In genomic region chr6:127614083-127614984, GRCm38 (mm10) we compare ENCODE assay signal across 8 mouse cellular contexts. TPM values are rescaled to one million over a fixed set of nuclear protein-coding genes. Genes with fewer than 3 reads are reported as not detected.
DNase-seq lines count a peak whose midpoint lies in the region; ATAC-seq and TF ChIP-seq lines count a peak whose summit lies in the region.

No protein-coding gene starts in this region.

- no peaks in the 10 kb centered on the region for H3K4me1 ChIP-seq in heart, postnatal 0 days (ENCODE audit: control insufficient read depth, insufficient read depth)
- H3K4me1 ChIP-seq in stomach, embryonic 16.5 days (ENCODE audit: control insufficient read depth, insufficient read depth, low read length): no peaks in the 10 kb centered on the region

- no peaks in the 10 kb centered on the region for H3K9me3 ChIP-seq in heart, postnatal 0 days (replicated peaks; ENCODE audit: control insufficient read depth, low read length)
- no peaks in the 10 kb centered on the region for H3K9me3 ChIP-seq in stomach, embryonic 16.5 days (replicated peaks; ENCODE audit: control insufficient read depth, low read length)

- no peaks in the 10 kb centered on the region for H3K27me3 ChIP-seq in heart, postnatal 0 days (ENCODE audit: control insufficient read depth, insufficient read depth, low read length)
- H3K27me3 ChIP-seq in stomach, embryonic 16.5 days (ENCODE audit: control insufficient read depth, insufficient read depth, low read length): no peaks in the 10 kb centered on the region

- H3K4me2 ChIP-seq in heart, postnatal 0 days (ENCODE audit: low read depth, low read length): no peak overlapping the region
- no peak overlapping the region for H3K4me2 ChIP-seq in stomach, embryonic 16.5 days (ENCODE audit: low read depth, low read length)

- ATAC-seq in heart, postnatal 0 days (ENCODE audit: insufficient read depth, low read depth): 0 out of 2 replicates have a peak, but pooled peaks have one; percentile 28
- ATAC-seq in stomach, embryonic 16.5 days (ENCODE audit: insufficient read depth, low FRiP score): peak; percentile 35; the same call in 1 of the 2 replicates

- TF ChIP-seq CTCF in heart, postnatal 0 days (IDR thresholded peaks at IDR 0.05; ENCODE audit: low read depth): no peak

- peak; percentile 60 for DNase-seq in testis, postnatal 14 days (ENCODE audit: low spot score)
- DNase-seq in testis, postnatal 10 days (ENCODE audit: low spot score): no peak
- DNase-seq in heart, postnatal 0 days (ENCODE audit: low spot score): no peak
- peak; percentile 69 for DNase-seq in lung, postnatal 14 days
- DNase-seq in urinary bladder, postnatal 4 days (ENCODE audit: low spot score in 2 of 2): no peak
- no peak for DNase-seq in thymus, postnatal 36 days
- no peak for DNase-seq in left cerebral cortex, postnatal 4 days

- 44% methylated on average over 13 of the region's 13 CpGs for WGBS in heart, postnatal 0 days
- WGBS in stomach, embryonic 16.5 days: 41% methylated on average over 13 of the region's 13 CpGs

- no peak overlapping the region for H3K4me3 ChIP-seq in heart, postnatal 0 days (ENCODE audit: low read depth, low read length)
- no peak overlapping the region for H3K4me3 ChIP-seq in stomach, embryonic 16.5 days (replicated peaks; ENCODE audit: low read length)

- H3K36me3 ChIP-seq in heart, postnatal 0 days (replicated peaks; ENCODE audit: control insufficient read depth, insufficient read depth, low read length): no peaks in the 10 kb centered on the region
- no peaks in the 10 kb centered on the region for H3K36me3 ChIP-seq in stomach, embryonic 16.5 days (ENCODE audit: control insufficient read depth, insufficient read depth, low read length)

- no peak for TF ChIP-seq EP300 in heart, postnatal 0 days (IDR thresholded peaks at IDR 0.05; ENCODE audit: low read depth)

- intact Hi-C loops in left cerebral cortex, postnatal 4 days (cut with DNase I): no loop called here

- H3K27ac ChIP-seq in heart, postnatal 0 days (ENCODE audit: low read depth): no peak overlapping the region
- H3K27ac ChIP-seq in stomach, embryonic 16.5 days (ENCODE audit: low read length): no peak overlapping the region

- H3K9ac ChIP-seq in heart, postnatal 0 days (replicated peaks; ENCODE audit: low read depth, low read length): no peak overlapping the region
- H3K9ac ChIP-seq in stomach, embryonic 16.5 days (ENCODE audit: low read length): no peak overlapping the region

RNA-seq across cellular contexts. Expression of gene Cracr2a, which starts 53.2 kb away (rescaled TPM):
- 0.85 and 1.7 TPM in 2 replicates for total RNA-seq in heart, postnatal 0 days (2014; rRNA removed; ENCODE audit: low replicate concordance)
- 0.86 and 1.0 TPM in 2 replicates for polyA plus RNA-seq in heart, postnatal 0 days (2015; fragmentation: Nextera tagmentation; extraction: Ambion mirVana)
- polyA plus RNA-seq in stomach, embryonic 16.5 days (2015; fragmentation: Nextera tagmentation; extraction: Ambion mirVana): 3.1 and 3.7 TPM in 2 replicates
- 1 to 10 TPM; 1.2 to 1.4 TPM for total RNA-seq in left cerebral cortex, postnatal 4 days (2021)

Comparison
In these comparisons a context has a peak if more than half of its experiments do, and no peak if none do; other contexts are left out.
1. DNase-seq: peak in testis, postnatal 14 days (single experiment) and lung, postnatal 14 days (single experiment); none in testis, postnatal 10 days (single experiment), heart, postnatal 0 days (single experiment), urinary bladder, postnatal 4 days (0 of 2), thymus, postnatal 36 days (0 of 2) and left cerebral cortex, postnatal 4 days (single experiment).